Mouse (Mus musculus) hindbrain, embryonic 14.5 days (tissue): ENCODE data around the gene Myo1f. TPM values are rescaled to one million over a fixed set of nuclear protein-coding genes. Genes with fewer than 3 reads are reported as not detected.

Experiments
- ATAC-seq: fragments of 200-750 bp; cut with Nextera tagmentation; 2 replicates; pipeline ENCODE4 v1.8.0; 2017; ENCODE audit warnings: moderate number of reproducible peaks, mild to moderate bottlenecking, moderate TSS enrichment, moderate library complexity; ENCODE audit not compliant: low FRiP score
- DNase-seq: peaks from one replicate; pipeline ENCODE4 v3.0.0-alpha.2; 2015; ENCODE audit warnings: low spot score
- H3K27ac ChIP-seq: fragments of 300-500 bp; sonication (generic); 2 replicates; pipeline ENCODE4 v1.5.1; 2014; ENCODE audit warnings: mild to moderate bottlenecking, moderate library complexity
- H3K27me3 ChIP-seq: fragments of 300-500 bp; sonication (generic); 2 replicates; pipeline ENCODE4 v1.6.1; 2014; ENCODE audit warnings: mild to moderate bottlenecking, low read length, mixed read lengths; ENCODE audit not compliant: control insufficient read depth, insufficient read depth
- H3K36me3 ChIP-seq: fragments of 300-500 bp; sonication (generic); replicated peaks from 2 replicates; pipeline ENCODE4 v1.6.1; 2014; ENCODE audit not compliant: control insufficient read depth, insufficient read depth
- H3K4me1 ChIP-seq: fragments of 300-500 bp; sonication (generic); replicated peaks from 2 replicates; pipeline ENCODE4 v1.6.1; 2014; ENCODE audit warnings: antibody characterized with exemption, low read length, mixed read lengths; ENCODE audit not compliant: control insufficient read depth, insufficient read depth
- H3K4me2 ChIP-seq: fragments of 300-500 bp; sonication (generic); replicated peaks from 2 replicates; pipeline ENCODE4 v1.6.1; 2014; ENCODE audit warnings: mild to moderate bottlenecking, moderate library complexity
- H3K4me3 ChIP-seq: fragments of 300-500 bp; sonication (generic); replicated peaks from 2 replicates; pipeline ENCODE4 v1.5.1; 2014; ENCODE audit warnings: mild to moderate bottlenecking, low read length
- H3K9ac ChIP-seq: fragments of 300-500 bp; sonication (generic); 2 replicates; pipeline ENCODE4 v1.6.1; 2014
- H3K9me3 ChIP-seq: fragments of 300-500 bp; sonication (generic); 2 replicates; pipeline ENCODE4 v1.6.1; 2016; ENCODE audit warnings: low read length; ENCODE audit not compliant: control insufficient read depth
- whole genome bisulfite sequencing: fragments of 180-500 bp; shearing (Covaris S2); extraction: QIAGEN DNeasy Blood & Tissue Kit; methylation state at CpG from one replicate; pipeline ENCODE4 v1.1.7; 2014; 5-methylcytosine and 5-hydroxymethylcytosine counted together
- polyA plus RNA-seq: library from polyadenylated mRNA; unstranded; fragments of >200 nt; fragmentation: Nextera tagmentation; extraction: Ambion mirVana; gene quantifications from 2 replicates; pipeline ENCODE4 v1.2.1, GENCODE M21; 2014

Gene Myo1f
- 1.7 and 2.0 TPM in 2 replicates for polyA plus RNA-seq

DNA sequence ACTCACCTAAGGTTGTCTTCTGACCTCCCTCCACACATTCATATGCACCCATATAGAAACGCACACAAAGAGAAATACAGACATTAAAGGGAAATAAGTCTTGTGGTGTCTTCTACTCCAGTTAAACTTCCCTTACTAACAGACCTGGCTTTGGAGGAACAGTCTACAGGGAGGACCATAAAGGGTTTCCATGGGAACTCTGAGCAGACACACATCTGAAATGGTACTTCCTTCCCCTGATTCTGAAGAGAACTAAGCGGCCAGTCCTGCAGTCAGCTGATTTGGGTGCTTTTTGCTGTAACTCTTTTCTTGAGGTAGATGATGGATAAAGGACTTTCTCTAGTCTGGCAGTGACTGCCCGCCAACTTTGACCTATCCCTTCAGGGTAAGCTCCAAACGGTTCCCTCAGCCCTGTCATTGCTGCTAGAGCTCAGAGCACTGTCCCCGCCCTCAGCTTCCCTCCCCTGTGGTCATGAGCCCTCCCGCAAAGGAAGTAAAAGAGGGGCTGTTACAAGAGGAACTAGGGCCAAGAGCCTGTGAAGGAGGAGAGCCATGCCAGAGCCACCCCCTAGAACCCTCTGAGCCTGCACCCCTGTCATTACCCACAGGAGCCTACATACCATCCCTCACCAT, at the start of gene Myo1f:
Gene Myo1f, plus strand, starts transcription at position 485 of the 633 bp plus-strand sequence.
- H3K27ac ChIP-seq: no peak within 1 kb of the TSS
- no peak within 1 kb of the TSS for H3K4me3 ChIP-seq
- no peak within 1 kb of the TSS for H3K9ac ChIP-seq
- H3K27me3 ChIP-seq: no peaks in the 10 kb centered on the region
- H3K4me1 ChIP-seq: no peaks in the 10 kb centered on the region
- DNase-seq (no peak), ATAC-seq (no peak)
- H3K4me2 ChIP-seq: no peak within 1 kb of the TSS
- WGBS: 48% methylated on average over 6 of the region's 6 CpGs
- peaks cover 18% of the 10 kb centered on the region; the same call in 1 of the 2 replicates for H3K36me3 ChIP-seq
- H3K9me3 ChIP-seq: no peaks in the 10 kb centered on the region

DNA sequence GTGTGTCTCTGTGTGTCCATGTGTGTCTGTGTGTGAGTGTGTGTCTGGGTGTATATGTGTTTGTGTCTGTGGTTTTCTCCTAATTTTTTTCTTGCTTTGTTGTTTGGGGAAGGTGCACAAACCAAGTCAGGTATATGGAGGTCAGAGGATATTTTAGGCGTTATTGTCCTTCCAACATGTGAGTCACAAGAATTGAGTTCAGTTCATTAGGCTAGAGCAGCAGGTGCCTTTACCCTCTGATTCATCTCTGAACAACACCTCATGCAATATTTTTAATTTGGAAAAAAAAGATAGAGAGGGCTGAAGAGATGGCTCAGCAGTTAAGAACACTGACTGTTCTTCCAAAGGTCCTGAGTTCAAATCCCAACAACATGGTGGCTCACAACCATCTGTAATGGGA, 47.1 kb upstream of the Myo1f start:
- Histone ChIP-seq H3K27ac (no peak overlapping the region), H3K9me3 (no peaks in the 10 kb centered on the region), H3K36me3 (no peaks in the 10 kb centered on the region), H3K4me1 (no peaks in the 10 kb centered on the region), H3K4me2 (no peak overlapping the region), H3K27me3 (no peaks in the 10 kb centered on the region), H3K9ac (no peak overlapping the region), H3K4me3 (no peak overlapping the region)
- DNase-seq: no peak
- ATAC-seq: no peak
- 86% methylated on average over 1 of the region's 1 CpGs for WGBS

DNA sequence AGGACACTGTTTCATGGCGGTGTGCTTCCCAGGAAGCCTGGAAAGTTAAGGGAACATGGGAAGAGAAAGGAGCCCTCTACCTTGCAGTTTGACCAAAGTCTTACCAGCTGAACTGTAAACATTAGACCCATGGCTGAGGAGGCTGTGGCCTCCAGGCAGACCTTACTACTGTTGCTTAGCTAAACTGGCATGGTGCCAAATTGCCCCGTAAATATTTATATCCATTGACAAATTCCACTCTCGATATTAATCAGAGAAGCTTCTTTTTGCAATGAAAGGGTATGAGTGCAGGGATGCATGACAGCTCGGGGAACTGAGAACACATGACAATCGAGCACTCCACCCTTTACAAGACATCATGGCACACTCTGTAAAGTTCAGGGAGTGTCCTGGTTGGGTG, 45.3 kb upstream of the Myo1f start:
- no peaks in the 10 kb centered on the region for H3K27me3 ChIP-seq
- H3K4me1 ChIP-seq: no peaks in the 10 kb centered on the region
- DNase-seq: no peak
- no peak for ATAC-seq
- H3K4me2 ChIP-seq: no peak overlapping the region
- H3K4me3 ChIP-seq: no peak overlapping the region
- WGBS: 74% methylated on average over 5 of the region's 5 CpGs
- no peak overlapping the region for H3K27ac ChIP-seq
- H3K9ac ChIP-seq: no peak overlapping the region
- H3K9me3 ChIP-seq: no peaks in the 10 kb centered on the region
- H3K36me3 ChIP-seq: no peaks in the 10 kb centered on the region

DNA sequence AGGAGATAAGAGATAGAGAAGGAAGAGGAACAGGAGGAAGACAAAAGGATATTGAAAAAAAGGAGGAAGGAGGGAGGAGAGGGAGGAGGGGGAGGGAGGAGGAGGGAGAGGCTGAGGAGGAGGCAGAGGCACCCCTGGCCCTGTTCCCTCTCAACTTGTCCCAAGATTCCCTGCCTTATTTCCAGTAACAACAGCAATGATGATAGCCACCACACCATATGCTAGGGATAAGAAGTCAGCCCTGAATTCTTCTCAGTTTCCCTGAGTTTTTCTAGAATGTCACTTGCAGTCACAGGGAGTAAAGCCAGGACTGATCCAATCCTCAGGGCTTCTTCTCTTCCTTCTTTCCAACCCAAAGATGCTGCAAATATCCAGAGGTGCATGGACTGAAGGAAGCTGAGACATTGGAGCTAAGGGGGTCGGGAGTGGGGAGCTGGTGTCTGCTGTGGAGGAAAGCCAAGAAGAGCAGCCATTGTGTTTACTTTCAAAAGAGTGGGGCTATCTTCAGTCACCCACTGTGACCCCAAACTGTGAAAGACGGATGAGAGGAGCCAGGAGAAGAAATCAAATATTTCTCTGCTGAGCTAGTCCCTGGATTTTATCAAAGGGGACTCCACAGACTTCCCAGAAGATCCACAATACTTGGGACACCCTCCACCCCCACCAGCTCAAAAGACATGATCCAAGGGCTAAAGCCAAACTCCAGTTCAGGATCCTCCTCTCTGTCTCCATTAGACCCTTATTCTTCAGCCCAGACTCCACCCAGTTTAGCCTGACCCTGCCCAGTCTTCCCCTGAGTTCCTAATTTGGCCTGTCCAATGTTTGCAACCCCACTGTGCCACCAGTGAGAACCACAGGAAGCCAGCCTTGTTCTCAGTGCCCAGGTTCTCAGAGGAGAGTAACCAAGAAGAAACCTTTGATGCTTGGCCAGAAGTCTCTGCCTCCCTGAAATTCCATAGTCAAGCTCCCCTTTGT, 42.8 kb upstream of the Myo1f start:
- DNase-seq (no peak), ATAC-seq (no peak)
- H3K27me3 ChIP-seq: no peaks in the 10 kb centered on the region
- H3K4me3 ChIP-seq: no peak overlapping the region
- no peaks in the 10 kb centered on the region for H3K36me3 ChIP-seq
- no peak overlapping the region for H3K4me2 ChIP-seq
- no peak overlapping the region for H3K9ac ChIP-seq
- WGBS: 12% methylated on average over 2 of the region's 2 CpGs
- no peak overlapping the region for H3K27ac ChIP-seq
- H3K4me1 ChIP-seq: no peaks in the 10 kb centered on the region
- no peaks in the 10 kb centered on the region for H3K9me3 ChIP-seq

DNA sequence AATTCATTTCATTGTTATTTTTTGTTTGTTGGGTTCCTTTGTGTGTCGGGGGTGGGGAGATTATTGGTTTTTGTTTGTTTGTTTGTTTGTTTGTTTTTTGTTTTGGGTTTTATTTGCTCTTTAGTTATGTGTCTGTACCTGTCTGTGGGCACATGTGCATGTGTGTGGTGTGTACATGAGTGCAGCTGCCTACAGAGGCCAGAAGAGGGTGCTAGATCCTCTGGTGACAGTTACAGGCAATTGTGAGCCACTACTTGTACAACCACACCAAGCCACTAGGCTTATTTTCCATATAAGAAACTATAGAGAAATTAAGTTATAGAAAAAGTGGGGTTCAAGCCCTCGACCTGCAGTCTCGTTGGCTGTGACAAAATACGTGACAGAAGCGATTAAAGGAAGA, 41.6 kb upstream of the Myo1f start:
- no peaks in the 10 kb centered on the region for H3K4me1 ChIP-seq
- 90% methylated on average over 5 of the region's 5 CpGs for WGBS
- H3K4me2 ChIP-seq: no peak overlapping the region
- H3K27ac ChIP-seq: no peak overlapping the region
- ATAC-seq: no peak
- H3K9me3 ChIP-seq: no peaks in the 10 kb centered on the region
- H3K27me3 ChIP-seq: no peaks in the 10 kb centered on the region
- no peak for DNase-seq
- no peaks in the 10 kb centered on the region for H3K36me3 ChIP-seq
- H3K4me3 ChIP-seq: no peak overlapping the region
- no peak overlapping the region for H3K9ac ChIP-seq

DNA sequence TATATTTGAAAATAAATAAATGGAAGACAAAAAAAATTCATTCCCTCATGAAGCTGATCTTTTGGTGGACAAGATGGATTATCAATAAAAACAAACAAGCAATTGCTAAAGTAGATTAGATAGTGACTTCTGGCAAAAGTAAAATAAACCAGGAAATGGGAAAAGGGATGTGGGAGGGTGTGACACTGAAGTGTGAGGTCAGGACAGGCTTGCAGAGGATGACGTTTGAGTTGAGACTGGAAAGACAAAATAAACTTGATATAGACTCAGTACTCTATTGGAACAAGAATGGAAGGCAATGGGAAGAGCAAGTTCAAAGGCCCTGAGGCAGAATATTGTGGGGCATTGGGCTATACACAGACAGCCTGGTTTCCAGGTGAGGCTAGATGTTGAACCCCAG, 35.1 kb upstream of the Myo1f start:
- no peak overlapping the region for H3K4me3 ChIP-seq
- ATAC-seq (no peak), DNase-seq (no peak)
- no peaks in the 10 kb centered on the region for H3K9me3 ChIP-seq
- peaks cover 11% of the 10 kb centered on the region for H3K4me1 ChIP-seq
- H3K9ac ChIP-seq: no peak overlapping the region
- no peak overlapping the region for H3K4me2 ChIP-seq
- no peaks in the 10 kb centered on the region for H3K36me3 ChIP-seq
- H3K27me3 ChIP-seq: no peaks in the 10 kb centered on the region
- WGBS: 60% methylated on average over 1 of the region's 1 CpGs
- H3K27ac ChIP-seq: no peak overlapping the region

DNA sequence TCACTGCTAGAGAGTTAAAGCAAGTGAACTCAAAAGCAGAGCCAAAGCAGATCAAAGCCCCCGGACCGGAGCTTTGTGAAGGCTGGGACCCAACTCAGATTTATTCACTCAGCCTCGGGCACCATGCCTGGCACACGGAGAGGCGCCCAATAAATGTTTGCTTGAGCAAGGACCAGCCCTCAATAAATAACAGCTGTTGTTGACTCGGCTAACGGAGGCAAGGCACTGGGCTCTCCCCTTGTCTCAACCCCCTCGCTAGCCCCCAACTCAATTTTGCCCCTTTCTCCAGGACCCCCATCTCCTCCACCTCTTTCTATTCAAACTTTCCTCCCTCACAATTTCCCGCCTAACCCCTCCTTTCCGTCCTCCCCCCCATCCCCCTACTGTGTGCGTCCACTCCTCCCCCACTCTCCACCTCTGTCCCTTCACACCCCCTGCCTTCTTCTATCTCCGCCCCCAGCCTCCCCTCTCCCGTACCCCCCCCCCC, 32.0 kb upstream of the Myo1f start:
- peak overlapping the region; percentile 64; the same call in 1 of the 2 replicates for H3K27ac ChIP-seq
- 6% methylated on average over 11 of the region's 13 CpGs for WGBS
- H3K9me3 ChIP-seq: no peaks in the 10 kb centered on the region
- H3K9ac ChIP-seq: peak overlapping the region; percentile 76
- H3K27me3 ChIP-seq: no peaks in the 10 kb centered on the region
- H3K36me3 ChIP-seq: 0 out of 2 replicates have a peak, but pooled peaks cover 4% of the 10 kb centered on the region
- H3K4me1 ChIP-seq: peaks cover 16% of the 10 kb centered on the region
- ATAC-seq (peak; percentile 57), DNase-seq (peak; percentile 28)
- H3K4me2 ChIP-seq: peak overlapping the region; percentile 66
- H3K4me3 ChIP-seq: peak overlapping the region; percentile 69

DNA sequence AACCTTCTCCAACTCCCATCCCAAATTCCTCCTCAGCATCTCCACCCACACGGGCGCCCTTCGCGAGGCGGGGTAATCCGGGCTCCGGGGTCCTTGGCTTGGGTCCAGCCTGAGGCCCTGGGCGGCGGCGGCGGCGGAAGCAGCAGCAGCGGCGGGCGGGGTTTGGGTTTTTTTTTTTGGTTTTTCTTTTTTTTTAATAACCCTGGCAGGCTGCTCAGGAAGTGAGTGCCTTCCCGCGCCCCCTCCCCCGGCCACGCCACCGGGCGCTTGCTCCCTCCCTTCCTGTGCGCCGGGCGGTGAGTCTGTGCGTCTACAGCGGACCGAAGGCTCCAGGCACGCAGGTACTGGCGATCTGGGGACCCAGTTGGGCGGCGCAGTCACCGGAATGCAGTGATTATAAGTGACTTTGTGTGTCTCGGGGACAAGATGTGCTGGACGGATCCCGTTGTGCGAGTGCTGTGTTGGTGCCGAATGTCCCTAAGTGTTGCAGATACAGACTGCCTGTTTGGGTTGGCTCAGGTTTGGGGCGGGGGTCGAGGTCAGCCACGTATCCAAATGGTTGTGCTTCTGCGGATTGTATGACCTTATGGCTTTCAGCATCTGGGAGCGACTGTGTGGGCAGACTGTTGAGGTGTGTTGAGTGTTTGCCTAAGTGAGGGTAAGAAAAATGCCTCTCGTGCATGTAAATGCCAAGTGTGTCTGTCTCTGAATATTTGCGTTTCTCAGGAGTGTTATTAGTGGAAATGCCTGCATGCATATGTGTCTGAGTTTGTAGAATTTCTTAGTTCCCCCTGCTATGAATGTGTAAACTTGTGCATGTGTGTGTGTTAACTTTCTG, 31.4 kb upstream of the Myo1f start, which contains the start of gene Adamts10:
Gene Adamts10, plus strand, starts transcription at position 287 of the 838 bp plus-strand sequence.
- H3K9me3 ChIP-seq: no peaks in the 10 kb centered on the region
- no peaks in the 10 kb centered on the region for H3K27me3 ChIP-seq
- ATAC-seq: peak; percentile 72
- H3K4me2 ChIP-seq: peak within 1 kb of the TSS; percentile 66
- peaks cover 9% of the 10 kb centered on the region for H3K36me3 ChIP-seq
- DNase-seq: peak; percentile 64
- under 1% methylated on average over 43 of the region's 44 CpGs for WGBS
- peak within 1 kb of the TSS; percentile 64 for H3K27ac ChIP-seq
- peaks cover 16% of the 10 kb centered on the region for H3K4me1 ChIP-seq
- H3K9ac ChIP-seq: peak within 1 kb of the TSS; percentile 76
- H3K4me3 ChIP-seq: peak within 1 kb of the TSS; percentile 69
